Mouse (Mus musculus) kidney, postnatal 10 days (tissue): ENCODE measurements around the gene Clec4f.
A peak's percentile ranks its signal among the peaks of the same experiment; 100 is the strongest.

ENCODE experiments used
- DNase-seq: peaks from one replicate; pipeline ENCODE4 v3.0.0; 2021; ENCODE audit warnings: mixed read lengths

Gene Clec4f

DNA sequence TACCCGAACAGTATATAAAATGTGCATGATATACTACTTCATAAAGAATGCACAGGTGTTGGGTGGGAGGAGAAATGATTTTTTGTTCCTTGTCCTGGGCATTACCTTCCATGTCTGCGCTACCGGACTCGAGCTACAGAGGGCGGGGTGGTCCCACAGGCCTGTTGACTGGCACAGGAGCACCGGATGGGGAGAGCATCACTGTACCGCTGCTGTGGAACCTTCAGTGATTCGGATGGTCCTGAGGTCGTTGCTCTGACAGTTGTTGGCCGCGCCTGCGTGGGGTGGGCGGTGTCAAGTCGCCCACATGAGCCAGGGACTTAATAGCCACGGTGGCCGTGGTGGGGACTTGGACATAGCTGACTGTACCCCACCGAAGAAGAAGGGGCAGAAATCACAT is 29.2 kb downstream of the Clec4f start:
- no peak for DNase-seq

DNA sequence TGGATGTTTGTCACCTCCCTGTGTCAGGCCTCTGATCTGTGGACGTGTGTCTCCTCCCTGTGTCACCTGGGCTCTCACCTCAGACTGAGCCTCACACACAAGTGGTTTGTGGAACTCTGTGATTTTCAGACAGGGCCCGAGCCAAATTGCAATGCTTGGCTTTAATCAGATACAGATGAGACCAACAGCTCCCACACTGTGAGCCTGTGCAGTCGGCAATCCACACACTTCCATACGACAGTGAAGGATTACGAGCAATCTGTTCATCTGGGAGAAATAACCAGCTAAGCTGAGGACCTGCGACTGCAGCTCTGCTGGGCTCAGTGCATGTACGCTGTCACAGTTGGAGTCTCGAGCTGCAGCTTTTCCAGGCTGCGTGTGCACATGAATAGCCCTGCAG is 36.0 kb downstream of the Clec4f start:
- no peak for DNase-seq

DNA sequence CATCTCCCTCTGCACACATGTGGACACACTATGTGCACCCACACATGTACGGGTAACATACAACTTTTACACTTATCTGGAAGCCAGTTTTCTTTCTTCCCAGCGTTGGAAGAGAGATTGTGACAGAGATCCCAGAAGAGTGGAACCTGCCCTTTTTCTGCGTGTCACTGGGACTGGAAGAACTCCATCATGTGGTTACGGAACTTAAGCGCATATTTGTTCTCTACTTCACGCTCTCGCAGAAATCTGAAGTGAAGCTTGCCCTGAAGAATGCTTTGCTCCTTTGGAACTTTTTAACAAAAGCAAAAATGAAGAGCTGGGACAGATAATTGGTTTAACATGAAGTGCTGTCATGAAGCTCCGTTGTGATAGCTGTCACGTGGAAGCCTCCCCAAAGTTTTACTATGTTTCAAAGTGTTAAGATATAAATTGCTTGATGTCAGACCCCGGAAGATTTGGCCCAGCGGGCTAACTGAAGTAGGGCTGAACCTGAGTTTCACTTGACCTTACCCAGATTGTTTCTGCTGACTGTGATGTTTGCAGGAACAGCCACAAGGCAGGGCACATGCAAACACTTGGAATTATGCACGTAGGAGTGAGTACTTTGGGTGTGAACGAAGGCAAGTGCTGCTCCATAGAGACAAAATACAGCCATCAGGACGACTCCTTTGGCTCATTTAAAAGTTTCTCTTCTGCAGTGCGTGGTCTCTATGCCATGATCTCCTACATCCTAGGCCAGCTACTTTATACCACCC is 38.2 kb downstream of the Clec4f start:
- DNase-seq, result no peak

GRCm38 (mm10) chr6:83616512-83616911 is 39.5 kb downstream of the Clec4f start:
- DNase-seq, result peak; percentile 83

GRCm38 (mm10) chr6:83614469-83614868 is 41.5 kb downstream of the Clec4f start:
- no peak for DNase-seq

DNA sequence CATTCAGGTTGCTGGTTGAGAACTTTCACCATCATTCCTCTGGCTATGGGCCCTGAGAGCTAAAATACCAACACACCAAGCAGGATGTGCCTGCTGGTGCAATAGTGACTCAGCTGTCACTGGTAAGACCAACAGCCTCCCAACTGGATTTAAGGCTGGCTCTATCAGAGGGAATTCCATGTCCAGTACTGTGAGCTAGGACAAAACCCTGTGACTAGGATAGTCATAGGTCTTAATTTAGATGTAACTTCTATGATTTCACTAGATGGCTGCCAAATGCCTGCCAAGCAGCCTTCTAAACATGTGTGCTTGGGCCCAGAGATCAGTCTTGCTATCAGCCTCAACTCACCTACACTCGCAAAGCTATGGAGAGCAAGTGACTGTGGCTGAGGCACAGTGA is 43.0 kb downstream of the Clec4f start:
- no peak for DNase-seq

GRCm38 (mm10) chr6:83599636-83600174 is 56.3 kb downstream of the Clec4f start:
- DNase-seq, result no peak

GRCm38 (mm10) chr6:83599060-83599550 is 56.9 kb downstream of the Clec4f start:
- DNase-seq, result no peak

GRCm38 (mm10) chr6:83598646-83599045 is 57.3 kb downstream of the Clec4f start:
- peak; percentile 51 for DNase-seq

DNA sequence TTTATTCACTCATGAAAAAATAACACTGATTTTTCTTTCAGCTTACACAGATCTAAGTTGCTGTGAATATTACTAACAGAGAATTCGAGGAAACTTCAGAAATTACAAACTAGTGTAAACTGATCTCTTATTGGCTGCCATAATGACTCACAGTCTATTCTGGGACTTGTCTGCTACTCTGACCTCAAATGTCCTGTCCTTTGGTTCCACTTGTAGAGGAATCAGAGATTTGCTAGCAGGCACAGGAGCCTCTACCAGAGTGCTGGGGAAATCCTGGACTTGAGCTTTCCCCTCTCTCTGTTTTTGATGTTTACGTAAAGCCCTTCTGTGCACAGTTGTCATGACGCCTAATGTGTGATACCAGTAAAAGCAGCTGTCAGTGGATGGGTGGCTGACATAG is 58.0 kb downstream of the Clec4f start:
- no peak for DNase-seq

DNA sequence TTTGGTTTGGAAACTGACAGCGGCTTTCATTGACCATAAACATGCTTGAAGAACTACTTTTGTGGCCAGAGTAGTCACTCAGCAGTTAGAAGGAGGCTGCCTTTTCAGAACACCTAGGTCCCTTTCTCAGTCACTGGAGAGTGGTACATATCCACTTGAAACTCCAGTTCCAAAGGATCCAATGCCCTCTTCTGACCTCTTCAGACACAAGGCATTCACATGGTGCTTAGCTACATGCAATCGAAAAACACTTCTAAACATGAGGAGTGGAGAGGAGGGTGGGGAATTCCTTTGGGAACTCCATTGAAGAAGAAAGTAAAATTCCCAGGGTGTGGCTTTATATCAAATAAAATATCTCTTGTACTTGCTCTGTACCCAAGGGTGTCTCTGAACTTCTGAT is 61.0 kb downstream of the Clec4f start:
- no peak for DNase-seq
